Mouse (Mus musculus) bone marrow, adult 2 months (tissue): ENCODE data around the gene Flg2.

Experiments
- CTCF ChIP-seq: fragments of 200-500 bp; IDR thresholded peaks from 2 replicates; pipeline ENCODE4 v1.5.1; 2011; ENCODE audit warnings: low read length, control low read depth; ENCODE audit not compliant: control insufficient read depth, insufficient read depth
- POLR2A ChIP-seq: fragments of 200-500 bp; IDR thresholded peaks from 2 replicates; pipeline ENCODE4 v1.6.1; 2011; ENCODE audit warnings: low read depth, mild to moderate bottlenecking, control low read depth, low read length, borderline replicate concordance; ENCODE audit not compliant: control insufficient read depth

DNA sequence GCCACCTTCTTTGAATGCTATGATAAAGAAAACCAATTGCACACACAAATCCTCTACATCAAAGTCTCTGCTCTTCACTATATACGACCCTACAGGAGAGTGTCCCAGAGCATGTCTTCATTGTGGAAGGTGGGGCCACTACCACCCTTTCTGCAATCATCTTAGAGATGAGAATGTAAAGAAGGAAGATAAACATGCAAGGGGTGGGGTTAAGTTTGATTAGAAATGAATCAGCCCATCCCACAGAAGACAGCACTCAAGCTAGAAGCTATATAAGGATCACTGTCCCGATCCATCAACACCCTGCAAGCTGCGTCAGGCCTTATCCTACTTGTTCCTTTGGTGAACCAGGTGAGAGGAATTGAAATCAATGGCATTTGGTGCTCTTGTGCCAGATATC lies at the start of gene Flg2:
- TF ChIP-seq POLR2A (no peak), CTCF (no peak)
